Mouse (Mus musculus): ENCODE data around the gene Birc7.
A peak's percentile ranks its signal among the peaks of the same experiment; 100 is the strongest.

Gene Birc7

DNA sequence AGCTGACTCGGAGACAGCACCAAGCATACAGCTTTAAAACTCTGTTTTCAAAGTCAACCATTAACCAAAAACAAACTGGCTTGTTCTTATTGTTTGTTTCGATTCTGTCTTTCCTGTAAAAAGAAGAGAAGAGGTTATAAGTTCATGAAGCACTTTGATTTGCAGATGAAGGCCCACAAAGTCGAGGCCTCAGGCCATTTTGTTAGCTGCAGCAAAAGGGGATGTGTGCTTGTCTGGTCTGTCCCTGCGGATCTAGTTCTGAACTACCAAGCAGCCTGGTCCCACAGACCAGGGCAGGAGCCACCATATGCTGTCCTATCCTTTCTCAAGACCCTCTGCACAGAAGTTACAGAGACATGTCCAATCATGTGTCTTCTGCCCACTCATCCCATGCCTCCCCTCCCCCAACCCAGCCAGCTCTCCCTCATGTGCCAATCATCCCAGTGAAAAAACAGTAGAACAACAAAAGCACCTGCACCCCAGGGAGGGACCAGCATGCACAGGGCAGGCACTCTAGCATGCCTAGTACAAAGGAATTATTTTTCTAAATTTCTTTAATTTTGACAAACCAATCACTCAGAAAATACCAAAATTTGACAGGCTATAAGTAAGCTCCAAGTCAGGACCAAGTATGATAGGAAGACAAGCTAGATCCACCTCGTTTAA is 23.1 kb upstream of the Birc7 start:
- DNase-seq (ENCODE audit: low read depth, low spot score), result no peak

DNA sequence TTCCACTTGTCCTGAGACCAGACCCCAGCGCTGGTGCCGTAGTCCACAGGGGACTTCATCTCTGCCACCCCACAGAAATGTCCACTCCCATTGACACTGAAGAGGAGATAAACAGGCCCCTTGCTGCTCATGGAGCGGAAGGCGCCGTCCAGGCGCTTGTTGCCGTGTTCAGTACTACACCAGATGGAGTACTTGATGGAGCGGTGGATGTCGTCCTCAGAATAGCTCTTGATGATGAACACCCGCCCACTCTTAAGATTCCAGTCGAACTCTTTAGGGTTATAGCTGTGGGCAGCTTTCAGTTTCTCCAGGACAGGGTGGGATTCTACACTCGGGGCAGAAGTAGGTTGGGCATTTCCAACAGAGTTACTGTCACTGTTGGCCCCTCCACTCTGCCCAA is 17.9 kb upstream of the Birc7 start:
- DNase-seq (ENCODE audit: low read depth, low spot score), result no peak

DNA sequence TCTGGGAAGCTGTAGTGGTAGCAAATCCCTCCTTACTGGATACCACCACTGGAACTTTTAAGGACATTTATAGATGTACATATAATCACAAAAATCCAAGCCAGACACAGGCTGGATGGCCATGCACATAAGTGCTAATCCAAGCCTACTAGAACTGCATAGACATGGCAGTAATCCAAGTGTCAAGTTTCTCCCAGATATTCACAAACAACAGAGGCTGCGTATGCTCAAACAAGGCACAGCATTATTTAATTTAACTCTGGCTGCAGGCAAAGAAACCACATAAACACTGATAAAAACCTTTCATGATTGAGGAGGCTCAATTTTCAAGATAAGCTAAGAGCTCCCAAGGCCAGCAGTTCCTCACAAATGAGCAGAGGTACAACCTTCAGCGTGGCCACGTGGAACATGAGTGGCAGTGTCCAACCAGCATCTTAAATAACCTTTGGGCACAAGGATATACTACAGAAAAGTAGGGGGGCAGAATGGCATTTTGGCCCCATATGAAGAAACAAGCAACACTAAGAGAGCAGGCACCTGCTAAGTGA is 12.9 kb upstream of the Birc7 start:
- no peak for DNase-seq (ENCODE audit: low read depth, low spot score)

DNA sequence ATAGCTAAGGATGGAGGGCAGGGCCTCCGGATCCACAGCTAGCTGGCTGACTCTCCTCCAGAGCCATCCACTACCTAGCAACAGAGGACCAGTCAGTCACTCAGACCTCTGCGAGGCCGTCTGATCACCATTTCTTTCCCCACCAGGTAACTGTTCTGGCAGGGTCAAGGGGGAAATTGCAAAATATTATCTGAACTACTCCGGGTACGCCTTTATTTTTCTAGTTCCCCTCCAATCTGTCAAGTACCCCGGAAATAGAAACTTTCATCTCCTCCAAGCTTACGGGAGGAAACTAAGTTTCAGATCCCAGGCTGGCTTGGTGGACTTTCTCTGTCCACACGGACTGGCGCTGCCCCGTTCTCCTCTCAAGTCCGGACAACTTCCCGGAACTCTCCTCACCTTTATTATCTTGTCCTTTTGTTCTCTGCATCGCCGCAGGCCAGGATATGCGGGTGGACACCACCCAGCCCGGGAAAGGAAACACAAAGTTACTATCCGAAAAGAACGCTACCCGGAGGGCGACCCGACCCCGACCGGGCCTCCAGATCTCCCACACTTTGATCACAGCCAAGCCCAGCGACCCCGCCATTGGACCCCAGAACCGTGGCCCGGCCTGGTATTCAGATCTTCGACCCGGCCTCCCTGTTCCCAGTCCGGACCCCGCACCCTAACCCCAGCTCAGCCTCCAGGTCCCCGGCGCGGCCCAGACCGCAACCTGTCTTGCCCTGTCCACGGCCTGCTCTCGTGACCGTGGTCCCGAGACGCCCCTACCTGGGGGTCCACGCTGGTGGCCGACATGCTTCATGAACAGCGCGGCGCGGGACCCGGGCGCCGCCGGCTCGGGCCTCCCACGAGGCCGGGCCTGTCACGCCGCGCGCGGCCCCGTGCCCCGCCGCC is 8.7 kb upstream of the Birc7 start:
- DNase-seq (ENCODE audit: low read depth, low spot score), result peak; percentile 24

DNA sequence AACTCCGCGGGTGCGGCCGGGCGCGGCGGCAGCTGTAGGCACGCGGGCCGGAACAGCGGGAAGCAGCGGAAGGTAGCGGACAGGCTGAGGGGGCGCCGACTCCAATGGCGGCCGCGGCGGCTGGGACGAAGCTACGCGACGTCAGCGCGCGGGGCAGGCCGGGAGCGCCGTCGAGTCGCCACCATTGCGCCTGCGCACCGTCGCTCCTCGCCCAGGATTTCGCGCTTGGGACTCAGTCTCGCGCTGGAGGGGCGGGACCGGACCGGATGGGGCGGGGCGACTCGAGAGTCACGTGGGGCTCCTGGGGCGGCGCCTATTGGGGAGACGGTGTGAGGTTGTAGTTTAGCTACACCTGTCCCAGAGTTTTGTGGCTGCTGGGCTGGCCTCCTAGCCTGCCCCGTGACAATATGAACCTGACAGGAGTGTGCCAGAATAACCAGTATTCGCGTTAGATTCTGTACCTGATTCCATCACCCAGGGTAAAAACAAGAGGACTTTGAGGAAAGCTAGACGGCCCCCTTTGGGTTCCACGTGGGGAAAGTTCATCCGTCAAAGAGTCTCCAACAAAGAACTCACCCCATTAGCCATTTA is 7.9 kb upstream of the Birc7 start, which contains the start of gene Ythdf1:
Ythdf1 (minus strand) TSS at position 140 of the 591 bp plus-strand sequence.
- peak; percentile 95 for DNase-seq (ENCODE audit: low read depth, low spot score)

DNA sequence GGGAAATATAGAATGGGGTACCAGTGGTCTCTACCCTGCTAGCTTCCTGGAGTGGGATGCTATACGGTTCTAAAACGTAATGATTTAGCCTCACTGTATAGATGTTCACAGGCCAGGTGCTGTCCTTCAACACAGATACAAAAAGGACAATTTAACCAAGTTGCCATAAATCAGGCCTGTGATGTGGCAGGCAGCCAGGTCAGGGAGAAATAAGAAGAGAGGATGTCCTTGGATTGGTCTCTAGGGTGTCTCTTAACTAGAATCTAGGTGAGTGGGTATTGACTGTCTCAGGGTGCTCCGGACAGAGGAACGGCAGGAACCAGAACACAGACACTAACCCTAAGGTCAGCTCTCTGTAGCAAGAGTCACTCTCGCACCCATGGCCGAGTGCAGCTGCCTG is 6.1 kb upstream of the Birc7 start:
- DNase-seq (ENCODE audit: low read depth, low spot score), result no peak

DNA sequence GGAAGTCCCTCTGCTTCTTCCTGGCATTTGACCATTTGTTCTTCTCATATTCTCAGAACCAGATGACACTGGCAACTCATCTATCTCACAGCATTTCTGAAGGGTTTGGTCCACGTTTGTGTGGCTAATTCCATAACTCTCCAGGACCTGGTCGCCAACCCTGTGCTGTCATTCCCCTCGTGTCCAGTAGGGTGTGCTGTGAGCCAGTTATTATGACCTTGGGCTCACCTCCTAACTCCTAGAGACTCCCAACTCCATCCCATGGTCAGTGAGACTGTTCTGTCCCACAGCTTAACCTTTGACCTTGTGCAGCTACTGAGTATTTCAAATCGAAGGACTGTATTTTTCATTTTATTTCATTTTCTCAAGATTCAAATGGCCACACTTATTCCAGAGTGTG is 3.6 kb upstream of the Birc7 start:
- DNase-seq (ENCODE audit: low read depth, low spot score), result peak; percentile 93

GRCm38 (mm10) chr2:180932418-180932817 is 3.6 kb downstream of the Birc7 start:
- peak; percentile 51 for DNase-seq (ENCODE audit: low read depth, low spot score)

GRCm38 (mm10) chr2:180940187-180940586 is 11.4 kb downstream of the Birc7 start:
- DNase-seq (ENCODE audit: low read depth, low spot score), result no peak

DNA sequence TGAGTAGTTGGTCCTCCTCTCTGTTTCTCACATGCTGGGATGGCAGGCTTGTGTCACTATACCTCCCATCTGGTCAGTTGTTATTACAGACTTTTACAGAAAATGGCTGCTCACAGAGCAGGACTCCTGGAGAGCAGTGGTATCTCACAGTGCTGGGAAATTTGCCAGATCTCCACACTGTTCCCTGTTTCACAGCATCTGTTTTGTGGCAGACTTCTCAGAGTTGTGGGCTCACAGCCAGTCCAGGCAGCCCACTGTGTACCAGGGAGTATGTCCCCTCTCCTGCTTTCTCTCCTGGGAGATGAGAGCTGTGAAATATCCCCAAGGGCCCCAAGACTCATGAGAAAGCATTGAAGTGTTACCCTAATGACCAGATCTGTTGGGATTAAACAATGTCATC is 13.0 kb downstream of the Birc7 start:
- DNase-seq (ENCODE audit: low read depth, low spot score), result peak; percentile 73

- no peak for DNase-seq (ENCODE audit: low read depth, low spot score)
Measured at GRCm38 (mm10) chr2:180949947-180950346, 21.1 kb downstream of the Birc7 start.

DNA sequence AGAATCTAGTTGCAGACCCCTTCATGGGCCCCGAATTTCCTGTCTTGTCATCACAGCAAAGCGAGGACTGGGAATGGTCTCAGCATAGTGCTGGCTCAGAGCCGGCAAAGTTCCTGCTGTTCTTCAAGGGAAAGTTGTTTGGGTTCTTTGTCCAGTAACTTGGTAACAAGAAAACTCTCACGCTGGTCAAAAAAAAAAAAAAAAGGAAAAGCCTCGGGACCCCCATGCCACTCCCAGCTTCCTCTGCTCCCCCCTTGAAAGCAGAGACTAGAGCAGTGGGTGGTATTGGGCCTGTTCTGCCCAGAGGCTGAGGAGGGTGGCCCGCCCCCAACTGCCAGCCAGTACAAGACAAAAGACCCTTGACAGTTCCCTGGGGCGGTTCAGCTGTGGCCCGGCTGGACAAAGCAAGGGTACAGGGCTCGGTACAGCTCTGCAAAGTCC is 23.9 kb downstream of the Birc7 start:
- no peak for DNase-seq (ENCODE audit: low read depth, low spot score)

DNA sequence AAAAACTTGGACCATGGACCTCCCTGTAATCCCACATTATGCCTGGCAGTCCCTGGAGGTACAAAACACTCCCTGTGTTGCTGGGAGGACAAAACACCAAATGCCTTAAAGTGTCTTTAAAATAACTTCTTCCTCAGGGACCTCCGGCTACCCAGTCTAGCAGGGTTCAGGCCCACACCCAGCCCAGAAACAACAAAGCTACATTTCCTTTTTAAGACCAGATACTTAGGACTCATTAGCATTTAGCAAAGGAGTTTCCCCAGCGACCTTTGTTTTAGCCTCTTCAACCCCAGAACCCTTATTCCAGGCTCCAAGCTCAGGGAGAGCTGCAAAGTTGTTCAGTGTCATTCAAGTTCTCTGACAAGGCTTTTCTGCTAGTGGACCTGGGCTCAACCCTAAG is 24.8 kb downstream of the Birc7 start:
- DNase-seq (ENCODE audit: low read depth, low spot score), result no peak

- DNase-seq (ENCODE audit: low read depth, low spot score), result no peak
Measured at GRCm38 (mm10) chr2:180954061-180955047, 25.5 kb downstream of the Birc7 start, which contains the start of gene Nkain4. Gene Nkain4 (minus strand): TSS chr2:180954699.

DNA sequence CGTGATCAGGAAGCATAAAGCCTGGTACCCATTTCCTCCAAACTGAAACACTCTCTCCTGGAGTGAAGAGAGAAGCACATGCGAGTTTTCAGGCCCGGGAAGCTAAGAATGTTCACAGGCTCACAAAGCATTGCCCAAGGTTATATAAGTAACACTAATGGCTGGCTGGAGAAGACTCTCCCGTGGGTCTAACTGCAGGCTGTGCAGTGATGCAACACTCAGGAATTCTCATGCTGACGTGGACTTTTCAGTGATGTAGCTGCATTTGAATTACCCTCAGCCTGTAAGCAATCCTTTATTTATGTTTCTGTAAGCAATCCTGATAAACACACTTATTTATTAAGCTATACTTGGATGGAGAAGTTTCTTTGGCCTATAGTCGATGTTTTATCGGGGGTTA is 30.8 kb downstream of the Birc7 start:
- DNase-seq (ENCODE audit: low read depth, low spot score), result peak; percentile 81

- no peak for DNase-seq (ENCODE audit: low read depth, low spot score)
Measured at GRCm38 (mm10) chr2:180960187-180960586, 31.4 kb downstream of the Birc7 start.

- DNase-seq (ENCODE audit: low read depth, low spot score), result peak; percentile 90
Measured at GRCm38 (mm10) chr2:180962616-180963308, 33.9 kb downstream of the Birc7 start.

GRCm38 (mm10) chr2:180963956-180964355 is 35.1 kb downstream of the Birc7 start:
- peak; percentile 94 for DNase-seq (ENCODE audit: low read depth, low spot score)

- DNase-seq (ENCODE audit: low read depth, low spot score), result peak; percentile 85
Measured at GRCm38 (mm10) chr2:180966092-180966882, 37.5 kb downstream of the Birc7 start.

Data from 3T3-L1 (cell line).